Mouse (Mus musculus) brain, adult 2 months (tissue): Measurements from ENCODE around the gene Doc2b.

Experiments used
- DNase-seq: peaks from one replicate; pipeline ENCODE4 v3.0.0; 2011; ENCODE audit warnings: low read depth, low spot score

The Doc2b gene

GRCm38 (mm10) chr11:75796029-75796445 lies at the start of gene Doc2b:
Doc2b (minus strand) TSS chr11:75796049.
- peak; percentile 81 for DNase-seq

GRCm38 (mm10) chr11:75842904-75843619 lies 47.2 kb upstream of the Doc2b start:
- peak; percentile 86 for DNase-seq

DNA sequence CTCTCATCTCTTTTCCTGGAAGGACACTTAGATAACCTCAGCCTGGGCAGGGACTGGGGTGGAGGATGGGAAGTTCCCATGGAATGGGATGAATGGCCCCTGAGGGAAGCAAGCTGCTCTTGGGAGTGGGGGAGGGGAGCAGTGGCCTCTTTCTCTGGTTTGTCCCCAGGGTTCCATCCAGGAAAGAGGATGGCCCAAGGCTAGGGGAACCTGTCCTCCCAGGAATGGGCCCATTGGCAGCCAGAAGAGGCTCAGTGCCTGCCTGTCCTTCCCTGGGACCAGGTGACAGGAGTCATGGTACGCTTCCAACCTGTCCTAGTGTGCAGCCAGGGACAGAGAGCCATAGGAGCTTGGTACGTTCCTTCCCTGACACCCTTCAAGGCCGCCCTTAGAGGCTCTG lies 45.7 kb upstream of the Doc2b start:
- no peak for DNase-seq

GRCm38 (mm10) chr11:75839536-75840430 lies 43.9 kb upstream of the Doc2b start:
- peak; percentile 49 for DNase-seq

DNA sequence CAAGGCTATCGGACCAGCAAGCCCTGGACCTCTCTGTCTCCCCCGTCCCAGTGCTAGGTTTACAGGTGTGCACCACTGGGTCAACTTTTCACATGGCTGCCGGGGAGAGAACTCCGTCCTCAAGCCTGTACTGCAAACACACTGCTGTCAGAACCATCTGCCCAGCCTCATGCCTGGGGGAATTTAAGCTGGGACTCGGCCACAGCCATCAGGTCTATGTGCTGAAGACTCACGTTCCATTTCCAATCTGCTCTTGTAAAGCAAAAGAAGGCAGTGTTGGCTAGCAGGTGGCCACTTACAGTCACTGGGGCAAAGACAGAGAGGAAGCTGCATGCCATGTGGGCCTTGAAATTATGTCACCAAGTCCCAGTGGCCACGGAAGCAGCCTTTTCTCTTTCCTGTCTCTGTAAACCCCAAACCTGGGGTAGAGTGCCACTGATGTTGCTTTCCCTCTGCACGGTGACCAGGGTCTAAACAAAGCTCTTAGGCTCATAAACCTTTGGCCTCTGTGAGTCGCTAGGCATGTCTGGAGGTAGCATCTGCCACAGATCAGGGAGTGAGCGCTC lies 43.1 kb upstream of the Doc2b start:
- DNase-seq = no peak

- no peak for DNase-seq
Measured at GRCm38 (mm10) chr11:75836240-75836610, 40.4 kb upstream of the Doc2b start.

DNA sequence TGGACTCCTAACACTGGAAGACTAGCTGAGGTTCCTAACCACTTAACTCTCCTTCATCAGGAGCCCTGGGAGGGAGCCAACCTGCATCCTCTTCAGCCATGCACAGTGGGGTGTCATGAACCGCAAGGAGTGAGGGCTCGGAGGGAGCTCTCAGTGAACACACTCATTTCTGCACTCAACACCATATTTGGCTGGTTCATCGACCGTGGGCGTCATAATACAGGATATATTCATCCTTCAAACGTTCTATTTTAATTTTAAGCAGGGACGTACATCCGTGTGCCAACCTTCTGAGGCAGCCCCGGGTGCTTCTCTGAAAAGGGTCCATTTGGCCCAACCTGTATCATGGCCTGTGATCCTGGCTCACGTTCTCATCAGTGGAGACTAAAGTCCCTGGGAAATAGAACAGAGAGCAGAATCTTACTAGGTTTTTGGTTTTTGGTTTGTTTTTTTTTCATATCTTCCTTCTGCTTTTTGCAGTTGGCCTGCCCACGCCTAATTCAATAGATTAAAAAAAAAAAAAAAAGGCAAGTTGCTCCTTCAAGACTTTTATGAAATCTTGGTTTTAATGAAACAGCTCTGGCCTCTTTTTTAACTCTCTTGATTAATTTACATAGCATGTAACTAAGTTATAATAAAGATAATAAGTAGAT lies 39.9 kb upstream of the Doc2b start:
- peak; percentile 64 for DNase-seq

DNA sequence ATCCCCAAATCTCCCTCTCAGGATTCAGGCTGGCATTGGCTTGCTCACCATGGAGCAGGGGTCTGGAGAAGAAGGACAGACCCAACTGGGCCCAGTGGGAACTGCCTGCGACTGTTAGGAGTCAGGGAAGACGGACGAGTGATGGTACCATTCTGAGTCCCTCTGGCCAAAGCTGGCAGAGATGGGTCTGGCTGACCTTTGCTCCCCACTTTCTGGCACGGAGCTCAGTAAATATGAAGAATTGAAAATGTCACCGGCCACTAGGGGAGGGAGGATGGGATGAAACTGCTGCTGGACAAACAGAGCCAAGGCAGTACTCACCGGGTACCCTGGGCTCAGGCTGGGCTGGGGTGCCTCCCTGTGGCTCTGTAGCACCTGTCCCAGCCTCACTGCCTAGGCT lies 37.2 kb upstream of the Doc2b start:
- DNase-seq = no peak

DNA sequence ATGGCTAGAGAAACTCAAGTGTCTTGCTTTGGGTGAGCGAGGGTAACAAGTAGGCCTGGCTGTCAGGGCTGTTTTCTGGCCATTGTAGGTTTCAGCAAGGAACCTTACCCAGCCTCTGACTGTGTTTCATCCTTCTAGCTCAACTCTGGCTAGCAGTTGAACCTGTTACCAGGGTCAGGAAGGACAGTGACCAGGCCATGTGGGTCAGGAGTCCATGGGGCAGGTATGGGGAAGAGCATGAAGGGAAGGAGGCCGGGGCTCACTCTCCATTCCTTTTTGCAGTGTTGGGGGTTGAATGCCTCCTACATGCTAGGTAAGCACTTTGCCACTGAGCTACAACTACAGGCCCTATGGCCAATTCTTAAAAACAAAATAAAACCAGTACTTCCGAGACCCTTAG lies 34.5 kb upstream of the Doc2b start:
- no peak for DNase-seq

DNA sequence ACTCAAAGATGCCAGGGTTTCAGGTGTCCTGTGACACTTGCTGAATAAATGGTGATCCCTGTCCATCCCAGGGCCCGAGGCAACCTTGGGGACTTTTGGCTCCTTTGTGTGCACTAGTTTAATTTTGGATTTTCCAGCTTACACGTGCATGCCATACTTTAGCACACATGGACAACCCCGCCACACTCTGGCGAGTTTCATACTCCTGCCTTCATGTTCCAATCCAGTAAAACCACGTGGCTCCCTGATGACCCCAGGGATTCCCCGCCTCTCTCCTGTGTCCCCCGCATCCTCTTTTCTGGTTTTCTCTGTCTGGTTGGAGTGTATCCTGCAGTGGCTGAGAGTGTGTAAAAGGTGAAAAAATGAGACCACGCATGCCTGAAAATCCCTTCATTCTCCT lies 31.6 kb upstream of the Doc2b start:
- DNase-seq = no peak

DNA sequence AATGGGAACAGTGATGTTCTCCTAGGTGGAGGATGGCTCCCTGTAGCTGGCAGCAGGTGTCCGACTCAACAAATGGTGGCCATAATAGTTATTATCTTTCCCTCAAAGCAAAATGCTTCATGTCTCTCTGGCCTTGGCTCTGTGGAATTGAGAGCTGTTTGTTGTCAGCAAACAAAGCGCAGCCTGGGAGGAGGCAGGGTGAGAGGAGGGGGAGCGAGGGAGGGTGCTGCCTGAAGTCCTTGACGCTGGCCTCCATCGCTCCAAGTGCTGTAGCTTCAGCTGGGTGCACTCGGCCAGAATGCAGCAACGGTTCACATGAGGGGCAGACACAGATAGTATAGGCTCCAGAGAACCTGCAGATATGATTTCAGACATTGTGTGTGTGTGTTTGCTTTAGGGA lies 27.7 kb upstream of the Doc2b start:
- DNase-seq = no peak

DNA sequence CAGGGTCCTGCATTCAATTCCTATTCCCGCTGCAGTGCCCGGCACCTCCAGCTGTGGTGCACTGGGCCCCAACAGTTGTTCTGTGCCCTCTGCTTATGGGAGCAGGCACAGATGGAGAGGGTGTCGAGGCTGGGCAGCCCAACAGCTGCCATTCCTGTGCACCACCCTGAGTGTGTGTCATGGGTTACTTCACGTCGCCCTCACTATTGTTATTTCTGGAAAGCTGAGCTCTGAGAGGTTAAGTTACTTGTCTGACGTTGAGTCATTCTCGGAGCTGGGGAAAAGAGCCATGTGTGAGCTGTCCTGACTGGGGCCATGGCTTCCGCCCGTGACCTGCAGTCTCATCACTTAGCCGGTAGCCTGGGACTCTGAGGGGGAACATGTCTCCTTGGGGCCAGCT lies 17.2 kb upstream of the Doc2b start:
- no peak for DNase-seq

DNA sequence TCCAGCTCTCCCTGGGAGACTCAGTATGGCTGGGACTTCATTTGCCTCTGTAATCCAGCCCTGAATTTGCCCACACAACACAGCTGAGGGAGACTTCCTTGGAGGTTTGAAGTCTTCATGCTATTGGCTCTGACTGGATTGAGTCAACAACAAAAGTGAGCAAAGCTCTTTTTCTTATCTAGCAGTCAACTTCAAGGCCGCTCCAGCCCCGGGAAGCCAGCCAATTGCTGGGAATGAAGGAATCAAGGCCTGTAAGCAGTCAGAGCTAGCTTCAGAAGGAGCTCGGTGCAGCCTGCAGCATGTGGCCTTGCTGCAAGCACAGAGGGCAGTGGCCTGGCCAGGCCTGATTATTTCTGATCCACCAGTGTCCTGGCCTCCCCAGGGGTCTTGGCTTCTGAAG lies 16.1 kb upstream of the Doc2b start:
- DNase-seq = peak; percentile 80

DNA sequence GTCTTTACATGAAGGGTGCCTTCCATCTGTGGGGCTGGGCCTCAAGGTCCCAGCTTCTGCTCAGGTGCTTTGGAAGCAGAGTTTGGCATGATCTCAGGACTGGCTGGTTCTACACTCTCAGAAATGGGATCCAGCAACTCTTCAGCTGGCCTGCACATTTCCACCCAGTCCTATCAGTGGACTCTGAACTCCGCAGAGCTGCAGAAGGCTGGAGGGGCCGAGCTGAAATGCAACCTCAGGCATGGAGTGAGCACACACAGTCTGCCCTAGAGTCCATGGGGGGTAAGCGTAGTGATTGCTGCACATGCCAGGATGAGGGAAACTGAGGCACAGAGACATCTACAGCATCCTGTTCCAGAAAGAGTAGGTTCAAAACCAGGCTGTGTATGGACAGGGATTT lies 14.7 kb upstream of the Doc2b start:
- no peak for DNase-seq

- DNase-seq = no peak
Measured at GRCm38 (mm10) chr11:75807486-75807885, 11.6 kb upstream of the Doc2b start.

DNA sequence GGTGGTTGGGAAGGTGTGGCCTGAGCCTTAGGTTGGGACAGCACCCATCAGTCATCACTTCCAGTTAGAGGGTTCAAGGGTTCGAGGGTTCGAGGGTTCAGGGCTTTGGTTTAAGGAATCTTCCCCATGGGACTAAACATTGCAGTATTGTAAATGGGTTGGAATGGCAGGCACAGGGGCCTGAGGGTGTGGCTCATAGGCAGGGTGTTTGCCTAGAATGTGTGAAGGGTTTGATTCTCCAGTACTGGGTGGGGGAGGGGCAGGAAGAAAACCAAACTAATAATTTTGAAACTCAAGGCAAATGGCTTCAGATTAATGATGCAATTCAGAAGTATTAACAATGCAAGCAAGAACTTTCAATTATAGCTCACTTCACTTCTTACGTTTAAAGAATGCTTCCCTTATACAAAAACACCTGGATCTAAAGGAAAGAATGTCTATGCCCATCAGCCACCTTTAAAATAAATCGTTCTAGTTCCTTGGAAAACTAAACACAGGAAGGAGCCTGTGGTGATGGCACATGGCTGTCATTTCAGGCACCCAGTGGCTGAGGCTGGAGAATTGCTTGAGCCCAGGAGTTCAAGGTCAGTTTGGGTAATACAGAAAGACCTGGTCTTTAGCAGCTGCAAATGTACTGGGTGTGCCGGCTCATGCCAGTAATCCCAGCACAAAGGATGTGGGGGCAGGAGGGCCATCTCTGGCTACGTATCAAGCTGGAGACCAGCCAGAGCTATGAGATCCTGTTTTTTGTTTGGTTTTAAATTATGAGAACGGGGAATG lies 6.1 kb upstream of the Doc2b start:
- no peak for DNase-seq

DNA sequence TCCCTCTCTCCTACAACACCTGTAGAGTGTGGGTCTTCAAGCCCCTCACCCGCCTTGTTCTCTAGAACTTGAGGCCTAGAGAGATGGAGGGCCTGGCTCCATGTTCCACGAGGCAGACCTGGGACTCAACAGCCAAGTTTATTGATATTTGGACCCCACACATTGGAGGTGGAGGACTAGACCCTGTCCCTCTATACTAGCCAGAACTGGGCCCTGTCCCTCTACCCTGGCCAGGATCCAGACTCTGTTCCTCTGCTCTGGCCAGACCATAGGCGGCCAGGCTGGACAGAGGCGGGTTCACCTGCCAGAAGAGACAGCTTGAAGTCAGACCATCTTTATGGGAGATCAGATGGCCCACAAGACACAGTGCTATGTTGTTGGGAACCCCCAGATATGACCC lies 5.5 kb upstream of the Doc2b start:
- DNase-seq = no peak

DNA sequence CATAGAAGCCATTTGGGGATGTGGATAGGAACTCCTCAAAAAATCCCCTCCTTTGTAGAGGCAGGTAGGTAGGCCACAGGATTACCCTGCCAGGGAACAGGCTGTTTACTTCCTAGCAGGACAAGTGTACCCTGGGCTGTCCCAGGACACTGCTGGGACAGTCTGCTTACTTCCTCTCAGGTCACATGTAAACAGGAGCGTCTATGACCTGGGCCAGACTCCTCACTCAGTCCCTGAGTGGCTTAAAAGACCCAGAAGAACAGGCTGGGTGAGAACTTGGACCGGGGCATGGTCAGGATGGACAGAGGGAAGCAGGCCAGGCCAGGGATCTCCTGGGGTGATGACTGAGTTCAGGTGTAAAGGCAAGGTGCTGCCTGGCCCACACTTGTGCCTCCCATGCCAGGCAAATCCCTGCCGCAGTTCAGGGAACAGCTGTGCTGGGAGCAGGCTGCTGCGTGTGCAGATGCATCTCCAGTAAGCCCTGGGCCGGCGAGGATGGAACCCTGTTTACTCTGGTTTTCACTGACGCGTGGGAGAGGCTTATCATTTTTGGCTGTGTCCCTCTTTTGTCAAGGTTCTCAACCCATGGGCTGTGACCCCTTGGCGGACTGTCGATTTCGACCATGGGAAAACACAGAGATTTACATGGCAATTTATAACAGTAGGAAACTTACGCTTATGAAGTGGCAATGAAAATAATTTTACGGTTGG lies 842 bp upstream of the Doc2b start:
- no peak for DNase-seq

- DNase-seq = no peak
Measured at GRCm38 (mm10) chr11:75795321-75795636, 570 bp downstream of the Doc2b start.

GRCm38 (mm10) chr11:75794602-75795320 lies 1.1 kb downstream of the Doc2b start:
- no peak for DNase-seq
